Mouse (Mus musculus) small intestine, adult 2 months (tissue): Measurements from ENCODE around the gene Ndufa8.

Experiments used
- CTCF ChIP-seq: fragments of 200-500 bp; IDR thresholded peaks from 2 replicates; pipeline ENCODE4 v1.5.1; 2012; ENCODE audit warnings: low read depth, mild to moderate bottlenecking, control low read depth, inconsistent platforms, low read length, moderate library complexity, mixed read lengths; ENCODE audit not compliant: insufficient replicate concordance, insufficient read length; ENCODE audit errors: extremely low read depth
- POLR2A ChIP-seq: fragments of 200-500 bp; IDR thresholded peaks from 2 replicates; pipeline ENCODE4 v1.6.1; 2012; ENCODE audit warnings: low read depth, mild to moderate bottlenecking, control low read depth, inconsistent platforms, low read length, moderate library complexity

- TF ChIP-seq CTCF (no peak), POLR2A (no peak)
These were observed 33.8 kb upstream of the Ndufa8 start for GRCm38 (mm10) chr2:36082802-36083580.
